Mouse (Mus musculus) stomach, postnatal 0 days (tissue): Measurements from ENCODE around the gene Sparc. TPM values are rescaled to one million over a fixed set of nuclear protein-coding genes. Genes with fewer than 3 reads are reported as not detected.

Experiments used
- ATAC-seq: fragments of 200-750 bp; cut with Nextera tagmentation; 2 replicates; pipeline ENCODE4 v1.8.0; 2017; ENCODE audit not compliant: low FRiP score, low TSS enrichment
- DNase-seq: peaks from one replicate; pipeline ENCODE4 v3.0.0-alpha.2; 2016; ENCODE audit warnings: low spot score
- H3K27ac ChIP-seq: fragments of 300-500 bp; sonication (generic); replicated peaks from 2 replicates; pipeline ENCODE4 v1.5.1; 2014; ENCODE audit warnings: mild to moderate bottlenecking, control low read depth
- H3K27me3 ChIP-seq: fragments of 300-500 bp; sonication (generic); 2 replicates; pipeline ENCODE4 v1.6.1; 2014; ENCODE audit warnings: low read length; ENCODE audit not compliant: control insufficient read depth, insufficient read depth
- H3K36me3 ChIP-seq: fragments of 300-500 bp; sonication (generic); 2 replicates; pipeline ENCODE4 v1.6.1; 2014; ENCODE audit warnings: low read length, mixed read lengths; ENCODE audit not compliant: control insufficient read depth, insufficient read depth
- H3K4me1 ChIP-seq: fragments of 300-500 bp; sonication (generic); replicated peaks from 2 replicates; pipeline ENCODE4 v1.6.1; 2014; ENCODE audit warnings: antibody characterized with exemption; ENCODE audit not compliant: control insufficient read depth, insufficient read depth
- H3K4me2 ChIP-seq: fragments of 300-500 bp; sonication (generic); replicated peaks from 2 replicates; pipeline ENCODE4 v1.6.1; 2014; ENCODE audit warnings: low read depth, mild to moderate bottlenecking, control low read depth, moderate library complexity
- H3K4me3 ChIP-seq: fragments of 300-500 bp; sonication (generic); 2 replicates; pipeline ENCODE4 v1.5.1; 2014; ENCODE audit warnings: low read depth, low read length, control low read depth
- H3K9ac ChIP-seq: fragments of 300-500 bp; sonication (generic); 2 replicates; pipeline ENCODE4 v1.6.1; 2014; ENCODE audit warnings: mild to moderate bottlenecking, low read length, control low read depth, mixed read lengths
- H3K9me3 ChIP-seq: fragments of 300-500 bp; sonication (generic); 2 replicates; pipeline ENCODE4 v1.6.1; 2016; ENCODE audit warnings: low read length; ENCODE audit not compliant: control insufficient read depth
- CTCF ChIP-seq: IDR thresholded peaks from 2 replicates; pipeline ENCODE4 v1.5.1; 2016; ENCODE audit warnings: antibody characterized with exemption, low read depth, mild to moderate bottlenecking, moderate library complexity
- EP300 ChIP-seq: optimal IDR thresholded peaks from 2 replicates; pipeline ENCODE3; 2016; ENCODE audit warnings: antibody characterized with exemption
- WGBS: fragments of 180-500 bp; shearing (Covaris S2); extraction: QIAGEN DNeasy Blood & Tissue Kit; methylation state at CpG from one replicate; pipeline ENCODE4 v1.1.7; 2014; 5-methylcytosine and 5-hydroxymethylcytosine counted together
- polyA plus RNA-seq: library from polyadenylated mRNA; unstranded; fragments of >200 nt; fragmentation: Nextera tagmentation; extraction: Ambion mirVana; gene quantifications from 2 replicates; pipeline ENCODE4 v1.2.1, GENCODE M21; 2015

Gene Sparc
- 1,616 and 1,849 TPM in 2 replicates for polyA plus RNA-seq

- no peak for TF ChIP-seq EP300
- no peak for TF ChIP-seq CTCF
- no peak within 1 kb of the TSS for H3K4me2 ChIP-seq
- WGBS: 100% methylated on average over 1 of the region's 1 CpGs
- H3K4me1 ChIP-seq: 0 out of 2 replicates have a peak, but pooled peaks cover 2% of the 10 kb centered on the region
- no peaks in the 10 kb centered on the region for H3K27me3 ChIP-seq
- no peak within 1 kb of the TSS for H3K9ac ChIP-seq
- no peaks in the 10 kb centered on the region for H3K9me3 ChIP-seq
- no peak for DNase-seq
- no peaks in the 10 kb centered on the region for H3K36me3 ChIP-seq
- no peak within 1 kb of the TSS for H3K27ac ChIP-seq
- H3K4me3 ChIP-seq: no peak within 1 kb of the TSS
- no peak for ATAC-seq
Observed at GRCm38 (mm10) chr11:55422978-55423377, at the start of gene Sparc. Gene Sparc (minus strand): TSS chr11:55423183.

GRCm38 (mm10) chr11:55471467-55471866 lies 48.5 kb upstream of the Sparc start:
- 74% methylated on average over 7 of the region's 7 CpGs for WGBS
- no peak overlapping the region for H3K27ac ChIP-seq
- no peaks in the 10 kb centered on the region; the same call in 1 of the 2 replicates for H3K4me1 ChIP-seq
- peak overlapping the region; percentile 94 for H3K4me2 ChIP-seq
- no peaks in the 10 kb centered on the region for H3K27me3 ChIP-seq
- H3K36me3 ChIP-seq: no peaks in the 10 kb centered on the region
- ATAC-seq (no peak), DNase-seq (no peak)
- no peaks in the 10 kb centered on the region for H3K9me3 ChIP-seq
- peak overlapping the region; percentile 76 for H3K4me3 ChIP-seq
- H3K9ac ChIP-seq: 0 out of 2 replicates have a peak overlapping the region, but pooled peaks have one; percentile 27
- TF ChIP-seq EP300 (no peak), CTCF (no peak)

GRCm38 (mm10) chr11:55470761-55471160 lies 47.8 kb upstream of the Sparc start:
- Histone ChIP-seq H3K27me3 (no peaks in the 10 kb centered on the region), H3K9ac (peak overlapping the region; percentile 35; the same call in 1 of the 2 replicates), H3K4me2 (peak overlapping the region; percentile 94), H3K36me3 (no peaks in the 10 kb centered on the region), H3K4me3 (peak overlapping the region; percentile 76), H3K9me3 (no peaks in the 10 kb centered on the region), H3K4me1 (no peaks in the 10 kb centered on the region; the same call in 1 of the 2 replicates), H3K27ac (0 out of 2 replicates have a peak overlapping the region, but pooled peaks have one; percentile 13)
- no peak for TF ChIP-seq EP300
- no peak for TF ChIP-seq CTCF
- DNase-seq (no peak), ATAC-seq (no peak)
- WGBS: 19% methylated on average over 8 of the region's 8 CpGs

GRCm38 (mm10) chr11:55469923-55470691 lies 47.1 kb upstream of the Sparc start:
- Histone ChIP-seq H3K4me1 (no peaks in the 10 kb centered on the region; the same call in 1 of the 2 replicates), H3K27me3 (no peaks in the 10 kb centered on the region), H3K4me3 (peak overlapping the region; percentile 76), H3K36me3 (no peaks in the 10 kb centered on the region), H3K27ac (peak overlapping the region; percentile 92), H3K4me2 (peak overlapping the region; percentile 94), H3K9ac (peak overlapping the region; percentile 93), H3K9me3 (no peaks in the 10 kb centered on the region)
- DNase-seq: peak; percentile 34
- under 1% methylated on average over 38 of the region's 46 CpGs for WGBS
- TF ChIP-seq CTCF (no peak), EP300 (no peak)
- no peak for ATAC-seq

- Histone ChIP-seq H3K9ac (peak within 1 kb of the TSS; percentile 93), H3K9me3 (no peaks in the 10 kb centered on the region), H3K27ac (peak within 1 kb of the TSS; percentile 92), H3K4me1 (no peaks in the 10 kb centered on the region; the same call in 1 of the 2 replicates), H3K4me3 (peak within 1 kb of the TSS; percentile 76), H3K27me3 (no peaks in the 10 kb centered on the region), H3K36me3 (no peaks in the 10 kb centered on the region), H3K4me2 (peak within 1 kb of the TSS; percentile 94)
- peak; percentile 97 for ATAC-seq
- peak; percentile 99 for DNase-seq
- TF ChIP-seq EP300 (peak; percentile 75), CTCF (peak; percentile 75)
- under 1% methylated on average over 44 of the region's 57 CpGs for WGBS
Observed at GRCm38 (mm10) chr11:55469048-55469843, 46.3 kb upstream of the Sparc start, which contains the start of gene G3bp1. Gene G3bp1 (plus strand): TSS chr11:55469685.
